Comparison of ENCODE assay signal across 8 mouse cellular contexts in genomic region chr7:58584241-58584820, GRCm38 (mm10).
DNase-seq lines count a peak whose midpoint lies in the region; ATAC-seq lines count a peak whose summit lies in the region.

No protein-coding gene starts in this region.

- no peaks in the 10 kb centered on the region for H3K9me3 ChIP-seq in lung, embryonic 16.5 days (ENCODE audit: control insufficient read depth, low read length)

- H3K27me3 ChIP-seq in lung, embryonic 16.5 days (ENCODE audit: control insufficient read depth, insufficient read depth, low read depth, low read length): no peaks in the 10 kb centered on the region

- no peak overlapping the region for H3K4me2 ChIP-seq in lung, embryonic 16.5 days (ENCODE audit: low read depth, low read length)

- peak; percentile 36 for DNase-seq in B cell, adult 2 months
- peak; percentile 50 for DNase-seq in ZHBTc4 (ENCODE audit: low read depth, low spot score)
- DNase-seq in cerebellum, postnatal 4 days (ENCODE audit: low spot score in 2 of 2): peak; percentile 21 to 52
- DNase-seq in gastrocnemius, postnatal 4 days (ENCODE audit: low spot score in 2 of 2): peak; percentile 20 to 43
- peak; percentile 72 for DNase-seq in kidney, postnatal 10 days
- peak; percentile 6 for DNase-seq in ovary, adult 18-20 months (ENCODE audit: low spot score)
- peak; percentile 82 for DNase-seq in thymus, postnatal 14 days

- no peak overlapping the region for H3K4me3 ChIP-seq in lung, embryonic 16.5 days (ENCODE audit: low read length)

- no peak overlapping the region for H3K9ac ChIP-seq in lung, embryonic 16.5 days (ENCODE audit: low read length)

- H3K4me1 ChIP-seq in lung, embryonic 16.5 days (replicated peaks; ENCODE audit: control insufficient read depth, insufficient read depth, low read length): 0 out of 2 replicates have a peak, but pooled peaks cover 3% of the 10 kb centered on the region

- H3K27ac ChIP-seq in lung, embryonic 16.5 days (ENCODE audit: low read length): no peak overlapping the region

- H3K36me3 ChIP-seq in lung, embryonic 16.5 days (ENCODE audit: control insufficient read depth, insufficient read depth, low read length): no peaks in the 10 kb centered on the region

- WGBS in lung, embryonic 16.5 days: 19% methylated on average over 4 of the region's 4 CpGs

- peak; percentile 52; the same call in 1 of the 2 replicates for ATAC-seq in lung, embryonic 16.5 days (ENCODE audit: low read depth)

Comparison
In these comparisons a context has a peak if more than half of its experiments do, and no peak if none do; other contexts are left out.
1. DNase-seq: peak in every context shown above with its lines; median percentile 82 in thymus, postnatal 14 days; 72 in kidney, postnatal 10 days; 50 in ZHBTc4; 36 in cerebellum, postnatal 4 days; 36 in B cell, adult 2 months; 32 in gastrocnemius, postnatal 4 days; 6 in ovary, adult 18-20 months.